Mouse (Mus musculus) ES-Bruce4 (cell line): ENCODE measurements around the gene Itsn1.

Source experiments
- CTCF ChIP-seq: IDR thresholded peaks from one replicate; pipeline ENCODE4 v1.8.1; 2011; ENCODE audit warnings: low read depth, low read length
- EP300 ChIP-seq: IDR thresholded peaks from 2 replicates; pipeline ENCODE4 v1.6.1; 2011; ENCODE audit warnings: low read depth, low read length; ENCODE audit not compliant: insufficient read depth
- POLR2A ChIP-seq: IDR thresholded peaks from one replicate; pipeline ENCODE4 v1.8.1; 2011; ENCODE audit warnings: low read length; ENCODE audit not compliant: insufficient read depth

DNA sequence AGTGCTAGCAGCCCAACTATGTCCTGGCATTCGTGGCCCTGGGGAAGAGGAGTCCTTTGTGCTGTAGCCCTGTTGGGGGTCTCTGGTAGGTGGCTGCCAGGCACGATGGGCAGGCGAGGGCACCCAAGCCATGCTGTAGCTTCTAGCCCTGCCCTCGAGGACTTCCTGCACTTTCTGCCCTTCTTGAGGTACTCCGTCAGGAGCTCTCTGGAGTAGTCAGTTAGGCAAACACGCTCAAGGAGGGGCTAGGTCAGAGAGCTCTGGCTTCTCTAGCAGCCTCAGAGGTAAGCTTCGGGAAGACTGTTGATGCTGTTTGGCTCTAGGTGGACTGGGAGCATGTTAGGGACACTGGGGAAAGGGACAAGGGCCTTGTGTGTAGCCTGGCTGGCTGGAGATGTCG is 195.3 kb downstream of the Itsn1 start:
- TF ChIP-seq CTCF (no peak), EP300 (no peak), POLR2A (no peak)
